Mouse (Mus musculus): ENCODE data around the gene Daam2.

The Daam2 gene

GRCm38 (mm10) chr17:49429471-49430129, 134.5 kb downstream of the Daam2 start:
- DNase-seq: no peak

- DNase-seq: peak; percentile 52
Measured at GRCm38 (mm10) chr17:49428751-49429415, 135.3 kb downstream of the Daam2 start.

- peak; percentile 89 for DNase-seq
Measured at GRCm38 (mm10) chr17:49428239-49428688, 135.9 kb downstream of the Daam2 start, which contains the start of gene Mocs1. Gene Mocs1, plus strand, starts transcription at chr17:49428362.

DNA sequence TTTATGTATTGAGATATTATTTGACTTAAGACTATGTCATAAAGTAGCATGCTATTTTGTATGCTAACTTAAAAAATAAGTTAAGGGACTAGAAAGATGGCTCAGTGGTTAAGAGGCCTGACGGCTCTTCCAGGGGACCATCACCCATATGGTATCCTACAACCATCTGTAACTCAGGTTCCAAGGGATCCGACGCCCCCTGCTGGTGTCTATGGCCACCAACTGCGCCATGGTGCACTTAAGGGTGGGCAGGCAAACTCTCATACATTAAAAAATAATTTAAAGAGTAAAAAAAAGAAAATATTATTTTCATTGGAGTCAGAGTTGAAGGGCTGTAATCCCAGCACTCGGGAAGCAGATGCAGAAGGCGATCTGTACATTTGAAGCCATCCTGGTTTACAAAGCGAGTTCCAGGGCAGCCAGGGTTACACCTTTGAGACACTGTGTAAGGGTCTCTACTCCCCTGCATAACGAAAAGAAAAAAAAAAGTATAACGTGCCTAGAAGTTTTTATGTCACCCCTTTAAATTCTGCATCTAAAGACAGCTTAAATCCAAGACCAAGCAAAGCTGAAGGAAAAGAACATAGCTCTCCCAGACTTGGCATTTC, 136.4 kb downstream of the Daam2 start:
- DNase-seq: no peak

DNA sequence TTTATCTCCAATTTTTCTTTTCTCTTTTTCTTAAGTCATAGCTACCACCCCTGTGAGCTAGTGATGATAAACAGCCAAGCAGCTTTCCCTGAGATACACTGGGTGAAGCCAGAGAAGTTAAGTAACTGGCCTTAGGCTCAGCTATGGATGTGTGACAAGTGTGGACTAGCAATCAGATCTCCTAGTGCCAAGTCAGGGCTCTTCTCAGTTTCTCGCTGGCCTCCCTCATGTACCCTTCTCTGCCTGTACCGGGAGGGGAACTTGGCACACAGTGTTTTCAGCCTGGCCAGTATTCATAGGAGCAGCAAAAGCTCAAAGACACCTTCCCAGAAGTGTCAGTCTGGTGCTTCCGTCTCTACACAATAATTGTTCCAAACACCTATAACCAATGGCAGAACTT, 140.3 kb downstream of the Daam2 start:
- no peak for DNase-seq

DNA sequence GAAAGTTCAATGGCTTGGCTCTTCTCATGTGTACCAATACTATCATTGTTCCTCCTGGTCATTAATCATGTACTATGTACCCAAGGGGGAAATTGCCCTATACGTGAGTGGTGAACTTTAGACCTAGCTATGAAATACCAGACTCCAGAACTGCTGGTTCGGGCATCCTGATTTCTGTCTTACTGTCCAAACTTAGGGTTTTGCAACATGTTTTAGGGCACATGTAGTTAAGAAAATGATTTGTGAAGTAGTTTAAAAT, 141.1 kb downstream of the Daam2 start:
- DNase-seq: no peak

- no peak for DNase-seq
Measured at GRCm38 (mm10) chr17:49422286-49423066, 141.7 kb downstream of the Daam2 start.

DNA sequence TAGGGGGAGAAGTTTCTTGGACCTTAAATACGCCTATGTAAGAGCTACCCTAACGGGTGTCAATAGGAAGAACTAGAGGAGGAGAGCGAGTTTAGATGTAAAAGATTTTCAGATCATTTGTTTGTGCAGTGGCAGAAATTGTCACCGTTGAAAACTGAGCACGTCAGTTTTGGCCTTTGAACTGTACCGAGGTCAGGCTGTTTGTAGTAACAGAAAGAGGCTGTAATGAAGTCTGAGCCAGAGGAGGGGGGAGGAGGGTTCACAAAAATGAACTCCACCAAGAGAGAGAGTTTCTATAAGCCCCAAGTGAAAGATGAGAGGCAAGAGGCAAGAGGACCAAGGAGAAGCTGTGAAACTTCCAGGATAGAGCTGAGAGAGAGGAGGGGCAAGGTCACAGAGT, 144.3 kb downstream of the Daam2 start:
- DNase-seq: no peak

GRCm38 (mm10) chr17:49416228-49416627, 147.9 kb downstream of the Daam2 start:
- DNase-seq: no peak

DNA sequence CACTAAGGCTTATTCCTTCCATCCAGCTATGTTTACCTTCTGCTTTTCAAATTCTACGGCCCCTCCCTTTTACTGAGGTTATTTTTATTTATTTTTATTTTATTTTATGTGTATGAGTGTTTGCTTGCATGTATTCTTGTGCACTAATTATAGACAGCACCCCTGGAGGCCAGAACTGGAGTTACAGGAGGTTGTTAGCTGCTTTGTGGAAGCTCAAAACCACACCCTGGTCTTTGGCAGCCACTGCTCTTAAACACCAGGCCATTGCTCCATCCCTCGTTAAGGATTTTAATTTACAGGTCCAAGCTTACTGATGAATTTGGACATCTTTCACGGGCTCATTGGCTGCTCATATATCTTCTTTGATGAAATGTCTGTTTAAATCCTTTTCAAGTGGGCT, 150.6 kb downstream of the Daam2 start:
- DNase-seq: no peak

- DNase-seq: no peak
Measured at GRCm38 (mm10) chr17:49412974-49413373, 151.2 kb downstream of the Daam2 start.

All from cerebellum, adult 8-10 months (tissue).